Mouse (Mus musculus): ENCODE results near the gene Srrm2. TPM values are rescaled to one million over a fixed set of nuclear protein-coding genes. Genes with fewer than 3 reads are reported as not detected.

The Srrm2 gene
- polyA plus RNA-seq, 1 experiment from 2014 or later = 501 TPM

DNA sequence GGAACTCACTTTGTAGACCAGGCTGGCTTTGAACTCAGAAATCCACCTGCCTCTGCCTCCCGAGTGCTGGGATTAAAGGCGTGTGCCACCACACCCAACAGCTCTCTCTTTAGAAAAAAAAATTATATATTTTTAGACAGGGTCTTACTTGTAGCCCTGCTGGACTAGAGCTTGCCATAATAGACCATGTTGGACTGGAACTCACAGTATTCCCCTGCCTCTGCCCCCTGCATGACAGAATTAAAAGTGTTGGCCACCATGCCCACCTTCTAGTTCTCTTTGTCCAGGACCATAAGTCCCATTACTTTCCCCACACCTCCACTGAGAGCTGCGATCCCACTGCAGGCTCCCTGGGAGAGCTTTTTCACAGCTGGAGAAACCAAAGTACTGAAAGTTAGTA lies 42.9 kb upstream of the Srrm2 start:
- WGBS = 78% methylated on average over 3 of the region's 3 CpGs
- Histone ChIP-seq H3K4me1 (peaks cover 28% of the 10 kb centered on the region), H3K27me3 (replicated peaks) (peaks cover 44% of the 10 kb centered on the region), H3K27ac (no peak overlapping the region), H3K36me3 (peaks cover 8% of the 10 kb centered on the region), H3K9ac (no peak overlapping the region), H3K4me2 (no peak overlapping the region), H3K4me3 (replicated peaks) (no peak overlapping the region), H3K9me3 (no peaks in the 10 kb centered on the region)
- ATAC-seq (ENCODE audit: insufficient read depth, low FRiP score, low read depth) = no peak

DNA sequence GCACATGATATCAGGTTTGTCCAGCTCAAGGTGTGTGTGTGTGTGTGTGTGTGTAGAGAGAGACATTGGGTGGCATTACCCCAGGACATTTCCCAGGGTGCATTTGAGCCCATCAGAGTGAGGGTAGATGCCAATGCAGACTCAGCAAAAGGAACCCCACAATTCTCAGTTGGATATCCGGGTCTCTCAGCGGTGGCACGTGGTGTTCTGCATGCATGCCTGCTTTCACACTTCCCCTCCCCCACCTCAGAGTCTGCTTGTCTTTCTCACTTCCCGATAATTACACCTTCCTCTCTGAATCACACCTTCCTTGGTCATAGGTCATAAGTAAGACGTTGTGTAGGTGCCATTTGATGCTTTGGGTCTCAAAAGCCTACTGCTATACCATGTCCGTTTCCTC lies 42.3 kb upstream of the Srrm2 start:
- H3K4me3 ChIP-seq (replicated peaks) = no peak overlapping the region
- no peak overlapping the region for H3K27ac ChIP-seq
- peaks cover 13% of the 10 kb centered on the region for H3K36me3 ChIP-seq
- H3K9me3 ChIP-seq = no peaks in the 10 kb centered on the region
- H3K4me1 ChIP-seq = peaks cover 26% of the 10 kb centered on the region
- ATAC-seq (ENCODE audit: insufficient read depth, low FRiP score, low read depth) = no peak
- 30% methylated on average over 6 of the region's 6 CpGs for WGBS
- H3K9ac ChIP-seq = no peak overlapping the region
- no peak overlapping the region for H3K4me2 ChIP-seq
- peaks cover 39% of the 10 kb centered on the region for H3K27me3 ChIP-seq (replicated peaks)

DNA sequence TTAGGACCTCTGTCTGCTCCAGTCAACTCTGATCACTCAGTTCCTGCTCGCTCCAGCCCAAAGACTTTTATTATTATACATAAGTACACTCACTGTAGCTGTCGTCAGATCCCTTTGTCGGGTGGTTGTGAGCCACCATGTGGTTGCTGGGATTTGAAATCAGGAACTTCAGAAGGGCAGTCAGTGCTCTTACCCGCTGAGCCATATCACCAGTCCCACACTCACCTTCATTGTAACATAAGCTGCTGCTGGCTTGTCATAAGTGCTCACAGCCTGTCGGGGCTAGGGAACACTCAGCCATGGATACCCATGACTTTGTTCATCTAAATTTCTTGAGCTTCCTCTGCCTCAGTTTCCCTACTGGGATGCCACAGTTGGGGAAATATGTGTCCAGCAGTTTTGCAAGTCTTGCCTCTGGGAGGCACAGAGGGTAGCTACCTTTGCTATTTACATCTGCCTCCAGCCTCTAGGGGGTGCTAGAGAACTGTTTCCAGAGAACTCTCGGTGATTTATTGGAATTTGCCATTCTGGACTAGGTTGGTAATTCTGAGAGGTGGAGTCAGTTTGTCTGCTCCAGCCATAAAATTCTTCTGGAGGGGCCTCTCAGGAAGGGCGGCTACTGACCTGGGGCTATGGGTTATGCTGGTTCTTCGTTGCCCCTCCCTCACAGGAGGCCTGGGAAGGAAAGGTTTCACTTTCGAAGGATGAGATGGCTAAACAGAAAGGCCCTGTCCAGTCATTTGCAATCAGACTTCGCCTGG lies 41.5 kb upstream of the Srrm2 start:
- ATAC-seq (ENCODE audit: insufficient read depth, low FRiP score, low read depth) = 0 out of 2 replicates have a peak, but pooled peaks have one; percentile 21
- H3K4me3 ChIP-seq (replicated peaks) = peak overlapping the region; percentile 25
- no peak overlapping the region; the same call in 1 of the 2 replicates for H3K27ac ChIP-seq
- no peak overlapping the region for H3K9ac ChIP-seq
- H3K27me3 ChIP-seq (replicated peaks) = peaks cover 31% of the 10 kb centered on the region
- WGBS = 37% methylated on average over 10 of the region's 10 CpGs
- peaks cover 21% of the 10 kb centered on the region for H3K36me3 ChIP-seq
- peaks cover 26% of the 10 kb centered on the region for H3K4me1 ChIP-seq
- H3K4me2 ChIP-seq = peak overlapping the region; percentile 43
- no peaks in the 10 kb centered on the region for H3K9me3 ChIP-seq

DNA sequence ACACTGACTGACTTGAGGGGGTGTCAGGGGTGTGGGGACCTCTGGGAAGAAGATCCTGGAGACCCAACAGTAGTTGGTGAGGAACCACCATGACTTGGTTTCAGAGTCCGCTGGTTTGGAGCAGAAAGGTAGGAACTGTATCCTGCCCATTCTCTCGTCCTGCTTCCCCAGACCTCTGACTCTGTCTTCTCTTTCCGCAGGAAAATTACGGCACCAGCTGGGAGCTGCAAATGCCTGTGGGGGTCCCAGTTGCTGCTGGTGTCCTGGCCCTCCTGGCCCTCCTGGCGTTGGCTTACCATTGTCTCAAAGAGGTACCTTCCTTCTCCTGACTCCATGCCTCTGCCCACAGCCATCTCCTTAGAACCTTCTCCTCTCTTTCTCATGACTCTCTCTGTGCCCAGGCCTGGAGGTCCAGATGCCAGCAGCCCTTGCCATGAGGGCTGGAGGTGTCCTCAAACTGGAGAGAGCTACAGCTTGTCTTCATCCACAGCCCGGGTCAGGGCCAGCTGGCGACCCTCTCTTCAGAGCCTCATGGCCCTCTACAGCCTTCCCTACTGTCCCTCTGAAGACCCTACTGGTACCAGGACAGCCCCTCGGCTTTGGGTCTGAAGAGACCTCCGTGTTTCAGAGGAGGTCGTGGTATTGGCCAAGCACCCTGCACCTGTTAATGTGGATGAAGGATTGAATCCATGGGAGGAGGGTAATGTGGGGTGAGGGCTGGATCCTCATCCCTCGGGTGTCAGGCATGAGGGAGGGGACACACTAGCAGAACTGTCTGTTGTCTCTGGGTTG lies 40.7 kb upstream of the Srrm2 start:
- Histone ChIP-seq H3K9ac (no peak overlapping the region), H3K4me1 (peaks cover 24% of the 10 kb centered on the region), H3K27me3 (replicated peaks) (peaks cover 24% of the 10 kb centered on the region), H3K4me2 (peak overlapping the region; percentile 43), H3K9me3 (no peaks in the 10 kb centered on the region), H3K36me3 (peaks cover 23% of the 10 kb centered on the region), H3K27ac (no peak overlapping the region; the same call in 1 of the 2 replicates), H3K4me3 (replicated peaks) (peak overlapping the region; percentile 25)
- WGBS = 81% methylated on average over 11 of the region's 11 CpGs
- no peak for ATAC-seq (ENCODE audit: insufficient read depth, low FRiP score, low read depth)

DNA sequence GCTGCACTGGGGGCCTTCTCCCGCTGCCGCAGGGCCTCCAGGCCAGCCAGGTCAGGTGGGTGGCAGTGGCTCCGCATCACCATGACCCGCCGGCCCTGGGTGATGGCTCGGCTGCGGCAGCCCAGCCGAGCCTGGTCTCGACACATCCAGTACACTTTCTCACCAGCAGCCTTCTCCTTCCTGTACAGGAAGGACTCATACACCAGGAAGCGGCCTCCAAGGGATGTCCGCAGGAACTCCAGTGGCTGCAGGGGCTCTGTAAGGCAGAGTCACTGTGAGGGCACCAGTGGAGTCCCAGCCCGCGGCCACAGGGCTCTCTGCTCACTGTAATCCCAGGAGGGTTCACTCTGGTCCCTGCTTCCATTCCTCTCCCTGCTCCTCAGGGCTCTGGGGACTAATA lies 34.6 kb upstream of the Srrm2 start:
- ATAC-seq (ENCODE audit: insufficient read depth, low FRiP score, low read depth) = no peak
- Histone ChIP-seq H3K27ac (no peak overlapping the region), H3K27me3 (replicated peaks) (no peaks in the 10 kb centered on the region), H3K36me3 (peaks cover 54% of the 10 kb centered on the region), H3K4me2 (no peak overlapping the region), H3K4me3 (replicated peaks) (no peak overlapping the region), H3K4me1 (no peaks in the 10 kb centered on the region), H3K9ac (no peak overlapping the region), H3K9me3 (no peaks in the 10 kb centered on the region)
- WGBS = 73% methylated on average over 13 of the region's 13 CpGs

DNA sequence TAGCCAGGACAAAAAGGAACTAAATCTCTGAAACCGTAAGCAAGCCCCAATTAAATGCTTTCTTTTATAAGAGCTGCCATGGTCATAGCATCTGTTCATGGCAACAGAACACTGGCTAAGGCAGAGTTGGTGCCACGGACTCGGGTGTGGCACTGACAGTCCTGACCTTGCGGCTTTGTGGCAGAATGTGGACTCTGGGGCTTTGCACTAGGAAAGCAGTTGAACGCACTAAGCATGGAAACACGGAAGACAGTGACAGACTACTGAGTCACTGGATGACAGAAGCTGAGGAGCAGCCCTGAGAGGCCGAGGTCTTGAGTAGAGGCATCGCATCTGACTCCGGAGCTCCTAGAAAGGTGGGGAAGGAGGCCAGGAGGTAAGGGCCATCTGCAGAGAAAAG lies 32.8 kb upstream of the Srrm2 start:
- H3K27ac ChIP-seq = no peak overlapping the region
- H3K4me3 ChIP-seq (replicated peaks) = no peak overlapping the region
- no peak for ATAC-seq (ENCODE audit: insufficient read depth, low FRiP score, low read depth)
- no peak overlapping the region for H3K4me2 ChIP-seq
- no peak overlapping the region for H3K9ac ChIP-seq
- no peaks in the 10 kb centered on the region for H3K9me3 ChIP-seq
- WGBS = 91% methylated on average over 9 of the region's 9 CpGs
- no peaks in the 10 kb centered on the region for H3K4me1 ChIP-seq
- no peaks in the 10 kb centered on the region for H3K27me3 ChIP-seq (replicated peaks)
- peaks cover 45% of the 10 kb centered on the region for H3K36me3 ChIP-seq

DNA sequence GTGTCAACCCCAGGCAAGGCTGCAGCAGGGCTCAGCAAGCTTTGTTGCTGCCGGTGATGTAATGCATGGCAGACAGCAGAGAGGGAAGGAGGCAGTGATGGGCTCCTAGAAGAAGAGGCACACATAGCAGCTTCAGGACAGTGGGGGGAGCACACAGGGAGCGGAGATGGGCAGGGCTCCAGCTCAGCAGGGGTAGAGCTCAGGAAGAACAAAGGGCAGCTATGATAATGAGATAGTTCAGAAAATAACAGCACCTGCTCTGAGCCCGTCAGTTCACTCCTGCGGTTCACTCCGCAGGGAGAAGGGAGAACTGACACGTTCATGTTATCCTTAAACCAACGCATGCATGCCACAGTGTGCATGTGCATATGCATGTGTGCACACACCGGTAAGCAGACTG lies 31.5 kb upstream of the Srrm2 start:
- Histone ChIP-seq H3K4me2 (no peak overlapping the region), H3K4me3 (replicated peaks) (no peak overlapping the region), H3K9ac (no peak overlapping the region), H3K36me3 (peaks cover 33% of the 10 kb centered on the region), H3K4me1 (no peaks in the 10 kb centered on the region), H3K27me3 (replicated peaks) (no peaks in the 10 kb centered on the region), H3K27ac (no peak overlapping the region), H3K9me3 (no peaks in the 10 kb centered on the region)
- 83% methylated on average over 8 of the region's 8 CpGs for WGBS
- ATAC-seq (ENCODE audit: insufficient read depth, low FRiP score, low read depth) = no peak

DNA sequence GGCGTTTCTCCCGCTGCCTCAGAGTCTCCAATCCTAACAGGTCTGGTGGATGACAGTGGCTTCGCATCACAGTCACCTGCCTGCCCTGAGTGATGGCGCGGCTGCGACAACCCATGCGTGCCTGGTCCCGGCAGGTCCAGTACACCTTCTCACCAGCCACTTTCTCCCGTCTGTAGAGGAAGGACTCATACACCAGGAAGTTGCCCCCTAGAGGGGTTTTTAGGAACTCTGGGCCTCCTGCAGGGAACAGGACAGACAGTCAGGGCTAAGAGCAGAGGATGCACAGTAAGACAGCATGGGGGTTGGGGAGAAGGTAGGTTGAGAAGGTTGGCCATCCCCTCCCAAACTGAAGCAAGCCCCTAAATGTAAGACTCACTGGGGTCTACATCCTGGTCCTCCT lies 30.1 kb upstream of the Srrm2 start:
- Histone ChIP-seq H3K9ac (no peak overlapping the region), H3K27me3 (replicated peaks) (no peaks in the 10 kb centered on the region), H3K9me3 (no peaks in the 10 kb centered on the region), H3K4me2 (no peak overlapping the region), H3K36me3 (peaks cover 31% of the 10 kb centered on the region), H3K27ac (no peak overlapping the region), H3K4me1 (no peaks in the 10 kb centered on the region), H3K4me3 (replicated peaks) (no peak overlapping the region)
- WGBS = 94% methylated on average over 9 of the region's 9 CpGs
- ATAC-seq (ENCODE audit: insufficient read depth, low FRiP score, low read depth) = no peak

DNA sequence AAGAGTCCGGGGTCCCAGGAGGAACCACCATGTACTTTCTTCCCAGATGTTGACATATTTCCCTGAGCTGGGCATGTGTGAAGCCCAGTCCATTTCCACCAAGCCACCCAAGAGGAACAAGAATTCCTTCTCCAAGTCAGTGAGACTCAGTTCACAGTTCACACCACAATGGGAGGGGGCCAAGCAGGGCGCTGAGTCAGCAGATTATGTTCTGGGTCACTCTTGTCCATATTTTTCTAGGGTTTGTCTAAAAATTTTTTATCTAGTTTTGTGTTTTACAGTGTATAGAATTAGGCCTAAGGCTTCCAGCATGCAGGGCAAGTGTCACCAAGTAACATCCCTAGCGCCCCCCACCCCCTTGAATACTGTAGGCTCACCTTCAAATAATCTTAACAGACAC lies 29.2 kb upstream of the Srrm2 start:
- H3K9me3 ChIP-seq = no peaks in the 10 kb centered on the region
- no peak for ATAC-seq (ENCODE audit: insufficient read depth, low FRiP score, low read depth)
- no peak overlapping the region for H3K9ac ChIP-seq
- no peaks in the 10 kb centered on the region for H3K27me3 ChIP-seq (replicated peaks)
- H3K27ac ChIP-seq = no peak overlapping the region
- no peaks in the 10 kb centered on the region for H3K4me1 ChIP-seq
- peaks cover 22% of the 10 kb centered on the region for H3K36me3 ChIP-seq
- H3K4me3 ChIP-seq (replicated peaks) = no peak overlapping the region
- H3K4me2 ChIP-seq = no peak overlapping the region
- 92% methylated on average over 3 of the region's 3 CpGs for WGBS

DNA sequence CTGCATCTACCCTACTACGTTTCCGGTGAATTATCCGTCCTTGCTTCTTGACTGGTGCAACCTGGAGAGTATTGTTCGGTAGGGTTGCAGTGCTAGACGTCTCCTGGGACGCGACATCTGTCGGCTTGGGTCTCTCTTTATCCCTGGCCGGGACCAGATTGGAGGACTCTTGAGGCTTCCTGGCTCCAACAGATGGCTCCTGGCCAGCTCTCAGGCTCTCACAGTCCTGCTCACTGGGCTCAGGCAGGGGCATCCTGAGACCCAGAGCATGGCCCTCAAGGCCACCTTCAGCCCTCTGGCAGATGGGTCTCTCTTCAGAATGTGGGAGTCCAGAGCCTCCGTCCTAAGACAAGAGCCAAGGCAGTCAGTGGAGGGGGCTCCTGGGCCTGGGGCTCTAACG lies 27.4 kb upstream of the Srrm2 start:
- Histone ChIP-seq H3K9me3 (no peaks in the 10 kb centered on the region), H3K4me2 (no peak overlapping the region), H3K9ac (no peak overlapping the region), H3K4me1 (no peaks in the 10 kb centered on the region), H3K4me3 (replicated peaks) (no peak overlapping the region), H3K27ac (no peak overlapping the region), H3K27me3 (replicated peaks) (no peaks in the 10 kb centered on the region), H3K36me3 (peaks cover 18% of the 10 kb centered on the region)
- 0 out of 2 replicates have a peak, but pooled peaks have one; percentile 31 for ATAC-seq (ENCODE audit: insufficient read depth, low FRiP score, low read depth)
- 88% methylated on average over 11 of the region's 11 CpGs for WGBS

DNA sequence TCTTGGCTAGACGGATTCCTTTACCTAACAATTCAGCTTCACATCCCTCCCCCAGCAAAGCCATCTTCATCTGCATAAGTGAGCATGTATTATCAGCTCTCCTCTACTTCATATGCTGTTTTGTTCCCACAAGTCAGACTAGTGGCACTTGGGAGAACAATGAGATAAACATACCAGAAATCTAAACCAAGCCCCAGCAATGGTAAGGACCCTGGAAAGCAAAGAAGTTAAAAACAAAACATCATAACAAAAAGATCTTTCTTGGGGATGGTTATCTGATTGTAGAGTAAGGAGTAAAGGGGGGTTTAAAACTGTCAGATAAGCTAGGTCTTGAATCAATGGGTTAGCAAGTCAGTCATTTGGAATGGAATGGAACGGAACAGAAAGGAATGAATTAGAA lies 19.8 kb upstream of the Srrm2 start:
- WGBS = 37% methylated on average over 2 of the region's 2 CpGs
- no peaks in the 10 kb centered on the region for H3K9me3 ChIP-seq
- H3K27me3 ChIP-seq (replicated peaks) = no peaks in the 10 kb centered on the region

DNA sequence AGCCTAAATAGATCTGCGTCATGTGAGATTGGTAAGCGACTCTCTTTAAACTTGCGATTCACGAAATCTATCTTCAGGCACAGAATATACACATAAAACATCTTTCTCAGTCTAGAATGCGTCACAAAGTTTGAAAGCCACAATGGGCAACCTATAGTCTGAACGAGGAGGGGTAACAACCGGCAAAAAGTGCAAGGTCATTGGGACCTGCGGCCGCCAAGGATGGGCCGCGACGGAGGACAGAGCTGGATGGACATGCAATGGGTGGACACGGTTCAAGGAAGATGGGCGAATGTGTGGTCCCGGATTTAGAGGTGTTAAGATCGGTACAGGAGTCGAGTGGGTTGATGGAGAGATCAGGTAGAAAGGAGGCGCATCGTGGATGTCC lies 19.4 kb upstream of the Srrm2 start:
- peak overlapping the region; percentile 68 for H3K4me2 ChIP-seq
- peak overlapping the region; percentile 59; the same call in 1 of the 2 replicates for H3K27ac ChIP-seq
- no peaks in the 10 kb centered on the region for H3K27me3 ChIP-seq (replicated peaks)
- peak overlapping the region; percentile 77 for H3K4me3 ChIP-seq (replicated peaks)
- H3K4me1 ChIP-seq = no peaks in the 10 kb centered on the region
- no peak; the same call in 1 of the 2 replicates for ATAC-seq (ENCODE audit: insufficient read depth, low FRiP score, low read depth)
- WGBS = 1% methylated on average over 19 of the region's 19 CpGs
- no peaks in the 10 kb centered on the region for H3K9me3 ChIP-seq
- H3K36me3 ChIP-seq = no peaks in the 10 kb centered on the region
- peak overlapping the region; percentile 80 for H3K9ac ChIP-seq

More for the DNA sequence above, 19.8 kb upstream of the Srrm2 start:
- peak overlapping the region; percentile 77 for H3K4me3 ChIP-seq (replicated peaks)
- H3K36me3 ChIP-seq = no peaks in the 10 kb centered on the region
- 0 out of 2 replicates have a peak overlapping the region, but pooled peaks have one; percentile 80 for H3K9ac ChIP-seq
- H3K4me1 ChIP-seq = no peaks in the 10 kb centered on the region
- H3K4me2 ChIP-seq = peak overlapping the region; percentile 68
- no peak overlapping the region for H3K27ac ChIP-seq
- no peak for ATAC-seq (ENCODE audit: insufficient read depth, low FRiP score, low read depth)

Measured in stomach, embryonic 15.5 days (tissue).